Mouse (Mus musculus) gastrocnemius, adult 18-20 months (tissue): ENCODE data around the gene Ap1ar. TPM values are rescaled to one million over a fixed set of nuclear protein-coding genes. Genes with fewer than 3 reads are reported as not detected.

Source experiments
- DNase-seq: peaks from one replicate; pipeline ENCODE4 v3.0.0; 2021; ENCODE audit warnings: low spot score
- total RNA-seq, 2 experiments: library from RNA; stranded (reverse); gene quantifications; 2 replicates each; pipeline ENCODE4 v1.2.3; 2021

The Ap1ar gene
- total RNA-seq, 2 experiments from 2014 or later: 28.7 to 30.0 TPM

GRCm38 (mm10) chr3:127843324-127843940 is 6.1 kb upstream of the Ap1ar start:
- DNase-seq: no peak

DNA sequence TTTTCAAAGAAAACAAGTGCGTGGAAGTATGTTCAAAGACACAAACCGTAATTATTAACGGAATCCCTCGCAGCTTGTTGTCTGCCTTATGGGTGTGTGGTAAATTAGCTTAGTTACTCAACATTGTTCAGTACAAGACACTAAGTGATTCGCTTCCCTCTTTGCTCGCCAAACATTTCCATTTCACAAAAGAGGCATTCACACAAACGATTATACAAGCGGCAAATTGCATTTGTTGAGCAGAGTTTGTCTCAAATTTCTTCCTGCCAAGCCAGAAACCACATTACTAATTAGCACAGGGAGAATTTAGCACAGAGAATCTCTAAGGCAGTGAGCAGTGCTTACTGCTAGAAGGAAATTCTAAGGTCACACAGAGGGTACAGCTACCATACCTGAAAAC is 4.6 kb upstream of the Ap1ar start:
- DNase-seq: no peak

DNA sequence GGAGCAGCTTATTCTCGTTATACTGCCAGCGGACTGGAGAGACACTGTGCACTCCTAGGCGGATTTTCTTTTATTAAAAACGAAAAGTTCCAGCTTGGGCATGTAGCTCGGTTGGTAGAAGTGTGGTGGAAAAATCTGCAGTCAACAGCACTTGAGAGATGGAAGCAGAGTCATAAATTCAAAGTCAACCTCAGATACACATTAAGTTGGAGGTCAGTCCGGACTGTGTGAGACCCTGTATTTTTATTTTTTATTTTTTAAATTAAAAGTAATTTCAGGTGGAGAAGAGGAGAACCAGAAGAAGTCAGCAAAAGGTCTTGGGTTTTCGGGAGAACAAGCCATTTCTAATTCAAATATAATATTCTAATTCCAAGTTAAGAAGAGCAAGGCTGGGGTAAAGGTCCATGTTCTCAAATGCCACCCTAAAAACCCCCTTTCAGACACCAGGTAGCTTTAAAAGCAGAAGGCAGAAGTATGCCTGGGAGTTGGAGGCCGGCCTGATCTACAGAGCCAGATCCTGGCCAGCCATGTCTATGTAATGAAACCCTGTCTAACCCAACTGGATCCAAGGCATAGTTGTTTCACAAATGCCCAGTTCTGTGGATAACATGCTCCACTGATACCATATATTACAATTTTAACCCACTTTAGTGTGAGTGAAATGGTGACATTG is 785 bp upstream of the Ap1ar start:
- no peak for DNase-seq

GRCm38 (mm10) chr3:127836798-127837153 is 547 bp downstream of the Ap1ar start:
- no peak for DNase-seq

- DNase-seq: no peak
Observed at GRCm38 (mm10) chr3:127835594-127835993, 1.7 kb downstream of the Ap1ar start.

DNA sequence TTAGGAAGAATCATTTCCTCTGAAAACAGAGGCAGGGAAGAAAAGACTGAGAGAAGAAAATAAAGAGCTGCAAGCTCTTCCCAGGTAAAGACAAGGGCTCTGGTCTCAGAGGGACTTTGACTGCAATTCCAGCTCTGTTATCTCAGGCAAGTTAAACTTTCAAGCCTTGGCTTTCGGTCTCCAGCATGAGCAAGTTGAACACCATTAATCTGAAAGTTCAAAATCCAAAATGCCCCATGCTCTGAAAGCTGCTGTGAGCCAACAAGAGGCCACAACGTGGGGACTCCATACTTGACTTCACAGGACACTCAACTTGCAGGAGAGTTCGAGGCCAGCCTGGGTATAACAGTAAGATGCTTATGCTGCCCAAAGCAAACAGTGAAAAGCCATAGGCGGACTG is 3.3 kb downstream of the Ap1ar start:
- no peak for DNase-seq

- no peak for DNase-seq
Observed at GRCm38 (mm10) chr3:127831079-127831478, 6.2 kb downstream of the Ap1ar start.

- DNase-seq: no peak
Observed at GRCm38 (mm10) chr3:127830183-127830582, 7.1 kb downstream of the Ap1ar start.

GRCm38 (mm10) chr3:127827123-127827522 is 10.2 kb downstream of the Ap1ar start:
- no peak for DNase-seq

- no peak for DNase-seq
Observed at GRCm38 (mm10) chr3:127826503-127826902, 10.8 kb downstream of the Ap1ar start.

DNA sequence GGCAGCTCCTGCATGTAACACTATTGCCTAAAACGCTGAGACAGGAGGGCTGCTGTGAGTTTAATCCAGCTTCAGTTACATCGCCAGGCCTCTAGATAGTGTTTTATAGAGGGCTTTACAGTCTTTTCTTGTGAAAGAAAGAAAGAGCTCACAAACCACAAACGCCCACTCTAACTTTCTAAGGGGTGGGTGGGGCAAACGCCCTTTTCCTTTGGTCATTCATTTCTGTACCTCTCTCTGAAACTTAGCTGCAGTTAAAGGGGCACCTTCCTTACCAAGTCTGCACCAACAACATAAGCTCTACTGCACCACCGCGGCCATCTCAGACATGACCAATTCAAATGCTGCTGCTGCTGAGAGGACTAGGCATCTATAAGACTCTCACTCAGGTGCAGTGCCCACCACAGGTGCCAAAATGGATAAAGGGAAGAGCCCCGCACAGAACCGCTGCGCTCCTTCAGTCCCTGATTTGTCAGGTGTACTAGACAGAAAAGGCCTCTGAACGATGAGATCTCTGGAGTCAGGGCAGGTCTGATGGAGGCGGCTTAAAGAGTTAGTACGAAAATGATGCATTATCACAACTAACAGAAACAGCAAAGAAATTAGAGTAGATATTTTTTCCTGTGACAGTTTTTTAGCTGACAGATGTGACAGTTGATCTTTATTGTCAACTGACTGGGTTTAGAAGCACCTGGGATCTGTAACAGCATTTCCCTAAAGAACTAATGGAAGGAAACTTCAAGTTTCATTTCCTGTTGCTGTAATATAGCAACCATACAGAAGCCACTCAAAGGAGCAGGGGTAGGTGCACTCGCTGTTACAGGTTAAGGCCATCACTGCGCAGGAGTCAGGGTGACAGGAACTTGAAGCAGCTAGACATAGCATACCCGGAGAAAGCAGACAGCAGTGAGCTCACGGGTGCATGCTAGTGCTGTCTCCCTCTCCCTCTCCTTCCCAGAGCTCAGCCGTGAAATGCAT is 13.1 kb downstream of the Ap1ar start:
- DNase-seq: no peak

- no peak for DNase-seq
Observed at GRCm38 (mm10) chr3:127821209-127821608, 16.1 kb downstream of the Ap1ar start.

DNA sequence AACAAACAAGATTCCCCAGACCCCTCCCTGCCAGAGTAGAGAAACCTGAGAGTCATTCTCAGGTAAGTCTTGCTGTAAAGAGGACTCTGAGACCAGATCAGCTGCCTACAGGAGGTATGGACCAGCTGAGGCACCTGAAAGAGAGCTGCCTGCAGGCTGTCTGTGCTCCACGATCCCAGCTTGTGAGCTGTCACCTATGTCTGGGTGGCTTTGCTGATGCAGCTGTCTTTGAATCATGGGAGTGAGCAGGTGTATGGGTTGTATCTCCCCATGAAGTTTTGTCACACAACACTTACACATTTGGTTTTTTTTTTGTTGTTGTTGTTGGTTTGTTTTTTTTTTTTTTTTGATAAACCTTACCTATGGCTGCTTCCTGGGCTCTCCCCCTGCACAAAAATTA is 16.9 kb downstream of the Ap1ar start:
- no peak for DNase-seq

GRCm38 (mm10) chr3:127818694-127819663 is 18.3 kb downstream of the Ap1ar start:
- DNase-seq: peak; percentile 30

GRCm38 (mm10) chr3:127817120-127817683 is 20.1 kb downstream of the Ap1ar start:
- peak; percentile 43 for DNase-seq

- no peak for DNase-seq
Observed at GRCm38 (mm10) chr3:127809103-127809502, 28.2 kb downstream of the Ap1ar start.

DNA sequence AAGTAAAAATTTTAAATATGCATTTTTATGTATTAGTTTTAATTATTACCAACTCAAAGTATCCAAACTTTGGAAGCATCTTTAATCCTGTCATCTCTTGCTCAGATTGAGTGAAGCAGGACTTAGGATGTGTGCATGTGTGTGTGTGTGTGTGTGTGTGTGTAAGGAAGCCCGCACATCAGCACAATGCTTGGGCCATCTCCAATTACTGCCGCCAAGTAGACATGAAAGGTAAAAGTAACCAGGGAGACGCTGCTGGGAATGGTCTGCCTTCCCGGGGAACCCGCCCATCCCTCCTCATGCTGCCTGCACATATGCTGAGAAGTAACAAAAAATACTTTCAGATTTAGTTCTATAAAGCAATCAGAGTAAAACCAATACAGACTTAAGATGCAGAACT is 29.5 kb downstream of the Ap1ar start:
- DNase-seq: no peak

DNA sequence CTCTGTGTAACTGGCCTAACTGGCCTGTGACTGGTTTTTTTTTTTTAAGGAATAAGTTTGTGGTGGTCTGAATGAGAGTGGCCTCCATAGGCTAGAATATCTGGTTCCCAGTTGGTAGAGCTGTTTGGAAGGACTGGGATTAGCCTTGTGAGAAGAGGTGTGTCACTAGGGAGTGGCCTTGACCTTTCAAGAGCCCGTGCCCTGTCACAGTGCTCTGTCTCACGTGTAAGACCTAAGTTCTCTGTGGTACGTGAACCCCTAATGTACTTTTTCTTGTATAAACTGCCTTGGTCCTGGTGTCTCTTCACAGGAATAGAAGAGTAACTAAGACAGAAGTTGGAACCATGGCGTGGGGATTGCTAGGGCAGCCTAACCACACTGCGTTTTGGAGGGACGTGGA is 31.3 kb downstream of the Ap1ar start:
- no peak for DNase-seq

GRCm38 (mm10) chr3:127805071-127805470 is 32.3 kb downstream of the Ap1ar start:
- no peak for DNase-seq

DNA sequence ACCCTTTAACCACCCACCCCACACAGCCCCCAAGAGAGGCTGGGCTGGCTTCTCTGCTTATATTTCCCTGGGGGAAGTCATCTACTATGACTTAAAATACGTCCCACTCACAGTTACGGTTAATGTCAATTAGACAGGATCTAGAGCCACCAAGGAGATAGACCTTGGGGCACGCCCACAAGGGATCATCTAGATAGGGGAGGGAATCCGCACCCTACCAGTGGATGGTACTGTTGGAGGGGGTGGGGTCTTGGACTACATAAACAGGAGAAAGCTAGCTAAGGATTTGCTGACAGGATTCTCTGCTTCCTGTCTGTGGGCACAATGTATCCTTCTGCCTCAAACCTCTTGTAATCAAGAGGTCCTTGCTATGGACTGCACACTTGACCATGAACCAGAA is 32.9 kb downstream of the Ap1ar start:
- DNase-seq: no peak

GRCm38 (mm10) chr3:127802814-127803213 is 34.5 kb downstream of the Ap1ar start:
- DNase-seq: no peak
